In the genomic region with DNA sequence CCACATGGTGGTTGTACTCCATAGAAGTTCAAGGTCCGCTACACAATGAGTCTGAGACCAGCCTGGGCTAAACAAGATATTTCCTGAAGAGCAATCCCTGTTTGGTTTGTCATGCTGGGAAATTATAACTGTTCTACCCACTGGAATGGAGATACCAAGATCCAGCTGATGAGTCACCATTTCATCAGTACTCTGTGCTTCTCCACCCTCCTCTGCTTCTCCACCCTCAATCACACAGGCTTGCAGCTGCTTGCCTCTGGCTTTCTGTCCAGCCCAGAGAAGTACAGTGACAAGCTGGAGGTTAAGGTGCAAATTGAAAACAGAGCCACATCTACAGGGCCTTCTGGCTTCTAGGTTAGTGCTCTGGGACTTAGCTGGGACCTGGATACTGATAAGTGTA, we compare ENCODE assay signal across 9 mouse cellular contexts.
"Had no signal": no experiment of that assay in that cellular context is flagged by ENCODE, and none has a peak within 500 bp of the region (broad histone marks: within the 10 kb centered on the region; RNA-seq: fewer than 3 reads in every experiment).

No protein-coding gene starts in this region.

- ATAC-seq: lung, postnatal 0 days had no signal

- DNase-seq: kidney, postnatal 14 days; left cerebral cortex, postnatal 4 days; lung, adult 2 months; lung, postnatal 36 days; midbrain, embryonic 14.5 days; right cerebral cortex, adult 18-20 months; thymus, adult 18-20 months; thymus, postnatal 14 days had no signal
